Mouse (Mus musculus) neural tube, embryonic 15.5 days (tissue): ENCODE measurements around the gene Mrpl3. TPM values are rescaled to one million over a fixed set of nuclear protein-coding genes. Genes with fewer than 3 reads are reported as not detected.
"Not testable (repeated sequence)": the region's sequence is repeated elsewhere in the genome, so short reads cannot be mapped to it uniquely, and the experiment has no call there.

Experiments
- ATAC-seq: fragments of 200-750 bp; cut with Nextera tagmentation; 2 replicates; pipeline ENCODE4 v1.8.0; 2017; ENCODE audit warnings: mild to moderate bottlenecking, moderate TSS enrichment, moderate library complexity; ENCODE audit not compliant: low FRiP score
- H3K27ac ChIP-seq: fragments of 300-500 bp; sonication (generic); replicated peaks from 2 replicates; pipeline ENCODE4 v1.5.1; 2015; ENCODE audit warnings: mild to moderate bottlenecking, inconsistent platforms
- H3K27me3 ChIP-seq: fragments of 300-500 bp; sonication (generic); replicated peaks from 2 replicates; pipeline ENCODE4 v1.6.1; 2015; ENCODE audit warnings: inconsistent platforms
- H3K36me3 ChIP-seq: fragments of 300-500 bp; sonication (generic); 2 replicates; pipeline ENCODE4 v1.6.1; 2015; ENCODE audit warnings: inconsistent platforms
- H3K4me1 ChIP-seq: fragments of 300-500 bp; sonication (generic); 2 replicates; pipeline ENCODE4 v1.6.1; 2015; ENCODE audit warnings: inconsistent platforms
- H3K4me2 ChIP-seq: fragments of 300-500 bp; sonication (generic); 2 replicates; pipeline ENCODE4 v1.6.1; 2015; ENCODE audit warnings: inconsistent platforms, mild to moderate bottlenecking, moderate library complexity
- H3K4me3 ChIP-seq: fragments of 300-500 bp; sonication (generic); replicated peaks from 2 replicates; pipeline ENCODE4 v1.5.1; 2015; ENCODE audit warnings: mild to moderate bottlenecking, inconsistent platforms
- H3K9ac ChIP-seq: fragments of 300-500 bp; sonication (generic); replicated peaks from 2 replicates; pipeline ENCODE4 v1.6.1; 2015; ENCODE audit warnings: mild to moderate bottlenecking, inconsistent platforms
- H3K9me3 ChIP-seq: fragments of 300-500 bp; sonication (generic); replicated peaks from 2 replicates; pipeline ENCODE4 v1.6.1; 2016; ENCODE audit warnings: inconsistent platforms
- WGBS: fragments of 180-500 bp; shearing (Covaris S2); methylation state at CpG from one replicate; pipeline ENCODE4 v1.1.7; 2015; ENCODE audit warnings: mixed read lengths; 5-methylcytosine and 5-hydroxymethylcytosine counted together
- polyA plus RNA-seq: library from polyadenylated mRNA; unstranded; fragments of >200 nt; fragmentation: Nextera tagmentation; extraction: Ambion mirVana; gene quantifications from 2 replicates; pipeline ENCODE4 v1.2.1, GENCODE M21; 2015

Mrpl3 gene
- polyA plus RNA-seq, 1 experiment from 2014 or later: 87.3 TPM

DNA sequence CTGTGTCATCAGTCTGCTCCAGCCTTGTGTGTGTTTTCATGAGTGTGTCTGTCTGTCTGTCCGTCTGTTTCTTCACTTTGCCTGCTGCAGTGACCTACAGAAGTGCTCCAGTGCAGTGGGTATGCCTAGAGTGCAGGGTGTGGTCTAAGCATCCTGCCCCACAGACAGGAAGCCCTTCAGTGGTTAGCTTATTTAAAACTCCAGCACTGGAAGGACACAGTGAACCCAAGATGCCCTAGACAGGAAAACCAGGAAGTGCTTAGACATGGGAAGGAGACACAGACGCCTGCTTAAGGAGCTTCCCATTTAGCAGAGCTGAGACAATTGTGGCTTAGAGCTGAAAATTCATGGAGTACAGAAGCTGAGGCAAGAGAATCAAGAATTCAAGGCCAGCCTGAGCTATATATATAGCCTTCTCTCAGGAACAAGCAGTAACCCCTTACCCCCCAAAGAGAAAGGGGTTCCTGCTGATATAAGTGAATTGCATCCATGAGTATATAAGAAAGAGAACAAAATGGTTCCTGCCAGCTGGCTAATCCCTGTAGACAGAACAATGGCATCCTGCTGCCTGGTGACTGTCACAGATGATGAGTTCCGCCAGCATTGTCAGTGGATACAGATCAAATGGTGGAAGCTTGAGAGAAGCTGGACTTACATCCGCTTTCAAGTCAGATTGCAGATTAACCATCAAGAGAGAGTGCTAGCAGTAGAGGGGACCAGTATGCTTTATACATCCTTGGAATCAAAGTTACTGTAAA is 20.1 kb downstream of the Mrpl3 start:
- H3K9me3 ChIP-seq: no peaks in the 10 kb centered on the region
- no peak overlapping the region for H3K4me2 ChIP-seq
- no peaks in the 10 kb centered on the region for H3K4me1 ChIP-seq
- no peak overlapping the region for H3K4me3 ChIP-seq
- no peak overlapping the region for H3K9ac ChIP-seq
- H3K36me3 ChIP-seq: peaks cover 60% of the 10 kb centered on the region
- WGBS: 74% methylated on average over 4 of the region's 4 CpGs
- no peaks in the 10 kb centered on the region for H3K27me3 ChIP-seq
- ATAC-seq: no peak
- no peak overlapping the region for H3K27ac ChIP-seq

DNA sequence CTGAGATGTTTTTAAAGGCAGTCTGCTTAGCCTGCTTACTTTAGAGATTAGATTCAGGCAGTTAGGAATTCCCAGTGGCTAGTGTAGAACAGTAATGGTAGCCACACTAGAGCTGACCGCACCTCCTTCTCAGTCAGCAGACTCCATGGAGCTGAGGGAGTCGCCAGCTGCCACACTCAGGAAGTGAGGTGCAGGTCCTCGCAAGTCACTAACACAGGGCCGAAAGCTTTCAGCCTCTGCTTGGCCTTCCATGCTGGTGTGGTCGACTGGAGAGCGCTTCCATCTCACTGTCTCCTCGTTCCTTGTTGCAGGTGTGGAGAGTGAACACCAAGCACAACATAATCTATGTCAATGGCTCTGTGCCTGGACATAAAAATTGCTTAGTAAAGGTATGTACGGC is 21.8 kb downstream of the Mrpl3 start:
- Histone ChIP-seq H3K4me2 (no peak overlapping the region), H3K4me1 (no peaks in the 10 kb centered on the region), H3K36me3 (peaks cover 66% of the 10 kb centered on the region), H3K9ac (no peak overlapping the region), H3K4me3 (no peak overlapping the region), H3K27ac (no peak overlapping the region), H3K9me3 (no peaks in the 10 kb centered on the region), H3K27me3 (no peaks in the 10 kb centered on the region)
- ATAC-seq: no peak
- 93% methylated on average over 8 of the region's 8 CpGs for WGBS

DNA sequence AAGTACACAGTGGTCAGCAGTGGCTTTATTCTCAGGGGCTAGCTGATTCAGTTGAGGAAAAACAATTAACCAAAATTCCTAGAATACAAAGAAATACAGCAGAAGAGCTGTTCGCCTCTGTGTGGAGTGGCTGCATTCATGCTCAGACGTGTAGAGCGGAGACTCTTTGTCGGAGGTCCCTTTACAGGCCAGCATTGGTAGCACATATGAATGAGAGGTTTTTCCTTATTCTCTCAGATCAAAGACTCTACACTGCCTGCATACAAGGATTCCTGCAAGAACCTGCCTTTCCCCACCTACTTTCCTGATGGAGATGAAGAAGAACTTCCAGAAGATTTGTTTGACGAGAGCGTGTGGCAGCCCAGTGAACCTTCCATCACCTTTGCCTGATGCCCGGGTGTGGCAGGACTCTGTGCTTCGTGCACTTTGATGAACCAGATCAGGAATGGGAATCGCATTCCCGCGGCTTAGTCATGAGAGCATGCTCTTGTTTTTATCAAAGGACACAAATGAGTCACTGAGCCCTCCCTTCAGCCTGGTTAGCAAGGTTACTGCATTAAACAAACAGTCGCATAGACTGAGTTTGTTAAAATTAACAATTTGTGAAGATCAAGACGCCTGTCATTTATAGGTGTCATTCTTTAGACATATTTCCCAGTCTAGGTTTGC is 23.9 kb downstream of the Mrpl3 start:
- Histone ChIP-seq H3K4me2 (no peak overlapping the region), H3K27ac (no peak overlapping the region), H3K9ac (no peak overlapping the region), H3K4me3 (no peak overlapping the region), H3K27me3 (no peaks in the 10 kb centered on the region), H3K9me3 (no peaks in the 10 kb centered on the region), H3K36me3 (peaks cover 53% of the 10 kb centered on the region), H3K4me1 (no peaks in the 10 kb centered on the region)
- ATAC-seq: no peak
- WGBS: 96% methylated on average over 13 of the region's 13 CpGs

DNA sequence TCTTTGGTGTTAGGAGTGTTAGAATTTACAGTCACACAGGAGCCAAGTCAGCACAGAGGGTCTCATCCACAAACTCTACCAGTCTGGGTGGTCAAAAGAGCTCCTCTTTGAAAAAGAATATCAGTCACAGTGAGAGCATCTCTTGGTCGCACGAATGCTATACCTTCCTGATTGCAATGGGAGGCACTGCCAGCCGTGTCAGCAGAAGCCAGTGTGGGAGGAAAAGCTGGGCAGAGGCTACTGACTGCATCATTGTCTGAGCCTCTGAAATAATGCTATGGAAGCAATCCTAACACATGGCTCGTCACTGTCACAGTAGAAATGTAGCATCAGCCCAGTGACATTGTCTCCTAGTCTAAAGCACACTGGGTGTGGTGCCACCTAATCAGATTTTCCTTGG is 25.4 kb downstream of the Mrpl3 start:
- Histone ChIP-seq H3K27ac (no peak overlapping the region), H3K4me3 (no peak overlapping the region), H3K36me3 (peaks cover 38% of the 10 kb centered on the region), H3K4me2 (no peak overlapping the region), H3K4me1 (no peaks in the 10 kb centered on the region), H3K9ac (no peak overlapping the region), H3K27me3 (no peaks in the 10 kb centered on the region), H3K9me3 (no peaks in the 10 kb centered on the region)
- ATAC-seq: no peak
- WGBS: 93% methylated on average over 4 of the region's 4 CpGs

DNA sequence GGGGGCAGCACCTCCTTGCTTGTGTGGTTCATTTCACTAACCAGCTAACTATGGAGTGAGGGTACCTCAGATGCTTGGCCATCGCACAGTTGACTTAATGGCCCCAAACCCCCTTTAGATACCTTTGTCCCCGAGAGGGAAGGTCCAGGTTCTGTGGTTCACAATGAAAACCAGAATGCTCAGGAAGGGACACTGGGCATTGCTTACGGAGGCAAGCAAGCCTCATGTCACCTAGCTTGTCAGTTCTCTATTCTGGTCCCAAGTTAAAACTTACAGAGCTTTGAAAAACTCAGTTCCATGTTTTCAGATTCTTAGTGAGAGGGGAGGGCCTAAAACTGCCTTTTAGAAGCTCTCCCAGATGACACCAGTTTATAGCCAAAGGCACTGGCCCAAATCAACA is 27.2 kb downstream of the Mrpl3 start:
- Histone ChIP-seq H3K9me3 (no peaks in the 10 kb centered on the region), H3K36me3 (peaks cover 25% of the 10 kb centered on the region), H3K4me2 (no peak overlapping the region), H3K4me3 (no peak overlapping the region), H3K27ac (no peak overlapping the region), H3K27me3 (no peaks in the 10 kb centered on the region), H3K9ac (no peak overlapping the region), H3K4me1 (no peaks in the 10 kb centered on the region)
- ATAC-seq: no peak
- whole genome bisulfite sequencing: 92% methylated on average over 3 of the region's 3 CpGs

DNA sequence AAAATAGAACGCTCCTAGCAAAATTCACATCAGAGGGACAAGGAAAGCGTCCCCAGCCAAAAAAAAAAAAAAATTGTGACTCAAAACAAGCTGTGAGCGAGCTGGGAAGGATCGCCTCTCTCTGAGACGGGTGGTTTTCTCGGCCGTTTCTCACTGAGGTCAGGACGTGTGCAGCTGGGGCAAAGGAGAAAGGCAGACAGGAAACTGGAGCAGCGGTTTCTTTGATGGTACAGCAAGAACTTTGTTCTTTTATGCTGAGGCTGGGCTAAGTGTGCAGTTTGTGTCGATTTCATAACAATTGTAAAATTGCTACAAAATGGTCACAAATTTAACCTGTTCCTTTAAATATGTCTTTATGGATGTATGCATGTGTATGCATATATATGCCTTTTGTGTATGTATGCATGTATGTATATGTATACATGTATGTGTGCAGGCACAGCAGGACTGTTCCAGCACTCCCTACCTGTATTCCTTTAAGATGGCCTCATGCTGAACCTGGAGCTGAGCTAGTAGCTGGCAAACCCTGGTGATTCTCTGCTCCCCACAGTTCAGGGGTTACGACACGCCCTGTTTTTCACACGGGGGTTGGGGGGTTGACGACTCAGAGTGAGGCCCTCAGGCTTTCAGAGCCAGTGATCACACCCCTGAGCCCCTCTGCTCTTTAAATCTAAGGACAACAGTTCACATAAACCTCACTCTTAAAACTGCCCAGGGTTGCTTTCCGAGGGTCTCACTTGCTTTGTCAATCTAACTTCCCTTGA is 48.0 kb downstream of the Mrpl3 start:
- no peaks in the 10 kb centered on the region for H3K27me3 ChIP-seq
- no peak overlapping the region for H3K4me2 ChIP-seq
- WGBS: 73% methylated on average over 15 of the region's 15 CpGs
- H3K4me3 ChIP-seq: no peak overlapping the region
- H3K9ac ChIP-seq: no peak overlapping the region
- ATAC-seq: no peak
- H3K27ac ChIP-seq: no peak overlapping the region
- H3K4me1 ChIP-seq: no peaks in the 10 kb centered on the region
- no peaks in the 10 kb centered on the region for H3K9me3 ChIP-seq
- H3K36me3 ChIP-seq: no peaks in the 10 kb centered on the region

DNA sequence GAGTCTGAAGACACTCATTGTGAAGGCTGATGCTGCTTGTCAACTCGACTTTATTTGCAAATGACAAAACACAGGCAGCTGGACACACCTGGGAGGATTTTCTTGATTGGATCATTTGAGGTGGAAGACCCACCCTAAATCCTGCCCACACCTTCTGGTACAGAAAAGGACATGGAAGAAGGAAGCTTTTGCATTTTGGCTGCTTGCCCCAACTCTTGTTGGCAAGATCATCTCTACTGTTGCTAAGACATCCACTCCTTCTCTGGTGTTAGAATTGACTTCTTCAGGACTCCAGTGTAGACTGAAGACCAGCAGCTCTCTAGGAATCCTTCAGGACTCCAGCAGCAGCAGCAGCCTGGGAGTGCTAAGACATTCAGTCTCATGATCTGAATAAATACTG is 48.9 kb downstream of the Mrpl3 start:
- no peaks in the 10 kb centered on the region for H3K27me3 ChIP-seq
- no peak for ATAC-seq
- no peak overlapping the region for H3K4me3 ChIP-seq
- no peak overlapping the region for H3K4me2 ChIP-seq
- H3K9ac ChIP-seq: no peak overlapping the region
- H3K9me3 ChIP-seq: no peaks in the 10 kb centered on the region
- no peaks in the 10 kb centered on the region for H3K36me3 ChIP-seq
- no peak overlapping the region for H3K27ac ChIP-seq
- 79% methylated on average over 1 of the region's 1 CpGs for WGBS
- H3K4me1 ChIP-seq: no peaks in the 10 kb centered on the region

DNA sequence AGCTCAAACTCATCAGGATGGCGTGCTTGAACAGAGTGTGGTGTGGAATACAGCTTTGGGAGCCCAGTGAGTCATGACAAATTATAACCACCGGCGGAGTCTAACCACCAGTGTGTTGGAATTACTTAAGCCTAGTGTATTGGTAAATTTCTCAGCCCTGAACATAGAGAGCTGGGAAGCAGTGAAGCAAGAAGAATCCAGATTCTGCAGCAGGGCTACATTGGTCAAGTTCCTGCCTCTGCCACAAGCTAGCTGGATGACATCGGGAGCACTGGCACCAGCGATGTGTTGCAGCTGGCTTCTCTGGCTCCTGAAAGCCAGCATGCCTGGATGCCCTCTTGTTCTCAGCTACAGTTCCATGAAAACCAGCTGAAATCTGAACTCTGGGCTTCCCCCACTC is 50.9 kb downstream of the Mrpl3 start:
- no peak overlapping the region for H3K4me3 ChIP-seq
- 60% methylated on average over 5 of the region's 5 CpGs for WGBS
- no peak overlapping the region for H3K27ac ChIP-seq
- H3K4me2 ChIP-seq: no peak overlapping the region
- no peaks in the 10 kb centered on the region for H3K36me3 ChIP-seq
- no peaks in the 10 kb centered on the region for H3K4me1 ChIP-seq
- ATAC-seq: no peak
- H3K27me3 ChIP-seq: no peaks in the 10 kb centered on the region
- no peak overlapping the region for H3K9ac ChIP-seq
- no peaks in the 10 kb centered on the region for H3K9me3 ChIP-seq

DNA sequence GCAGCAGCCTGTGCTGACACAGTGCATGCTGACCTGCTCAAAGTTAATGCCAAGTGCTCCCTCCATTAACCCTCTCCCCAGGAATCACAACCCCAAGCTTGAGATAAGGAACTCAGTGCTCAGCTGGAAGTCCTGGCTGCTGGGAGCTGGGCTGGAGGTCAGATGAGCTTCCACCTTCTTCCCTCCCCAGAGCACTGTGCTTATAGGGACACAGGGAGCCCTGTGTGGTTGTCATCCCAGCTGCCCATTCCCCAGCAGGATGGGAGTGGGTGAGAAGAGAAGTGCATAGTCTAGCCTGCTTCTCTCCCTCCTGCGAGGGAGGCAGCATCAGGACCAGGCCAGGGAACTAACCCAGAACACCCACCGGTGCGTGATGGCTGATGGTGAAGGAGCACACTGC is 72.2 kb downstream of the Mrpl3 start:
- ATAC-seq, H3K4me2 ChIP-seq, H3K27ac ChIP-seq, H3K27me3 ChIP-seq, H3K4me3 ChIP-seq, H3K9ac ChIP-seq, H3K36me3 ChIP-seq, H3K9me3 ChIP-seq: not testable (repeated sequence)
- peaks cover 10% of the 10 kb centered on the region for H3K4me1 ChIP-seq
- 93% methylated on average over 3 of the region's 3 CpGs for WGBS

Other genes starting within 250 kb of the Mrpl3 start
- gene Nudt16, start 78.6 kb downstream of the Mrpl3 start, polyA plus RNA-seq: 27.8 and 29.0 TPM in 2 replicates
- not detected in 2 replicates for gene 1700080E11Rik, start 91.9 kb downstream of the Mrpl3 start, polyA plus RNA-seq